Mouse (Mus musculus): ENCODE measurements around the gene Kdm6b.

DNA sequence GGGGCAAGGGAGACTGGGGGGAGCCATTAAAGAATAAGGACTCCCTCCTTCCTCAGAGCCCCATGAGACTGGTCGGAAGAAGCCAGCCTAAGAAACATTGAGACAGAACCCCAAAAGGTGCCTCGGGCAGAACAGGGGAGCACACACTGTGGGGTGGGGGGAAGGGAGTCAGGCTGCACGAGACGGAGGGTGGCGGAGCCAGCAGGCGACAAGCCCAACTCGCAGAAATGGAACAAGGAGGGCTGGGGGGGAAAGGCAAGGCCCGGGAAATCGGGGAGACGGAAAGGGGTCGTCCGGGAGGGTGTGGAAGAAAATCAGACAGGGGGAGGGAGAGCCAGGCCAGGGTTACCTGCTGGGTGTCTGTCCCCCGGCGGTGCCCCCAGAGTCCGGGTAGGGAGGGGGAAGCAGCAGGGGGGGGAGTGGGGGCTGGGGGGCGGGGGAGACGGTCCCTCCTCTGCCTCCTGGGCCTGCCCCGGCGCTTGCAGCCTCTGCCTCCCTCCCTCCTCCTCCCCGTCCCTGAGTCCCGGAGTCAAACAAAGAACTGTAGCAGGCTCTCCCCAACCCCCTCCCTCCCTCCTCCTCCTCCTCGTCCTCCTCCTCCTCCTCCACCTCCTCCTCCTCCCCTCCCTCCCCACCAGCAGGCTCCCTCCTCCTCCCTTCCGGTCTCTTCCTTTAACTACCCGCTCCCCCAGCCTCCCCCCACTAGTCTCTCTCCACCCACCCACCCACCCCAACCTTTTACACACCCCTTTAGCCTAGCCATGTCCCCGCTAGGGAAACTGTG is 2.4 kb upstream of the Kdm6b start:
- no peak for TF ChIP-seq CTCF (IDR thresholded peaks at IDR 0.05; ENCODE audit: low read depth)
- TF ChIP-seq EP300 (IDR thresholded peaks at IDR 0.05; ENCODE audit: low read depth): no peak

All from liver, postnatal 0 days (tissue).